Mouse (Mus musculus): ENCODE data around the gene Wfdc2.
"Not testable (repeated sequence)": the region's sequence is repeated elsewhere in the genome, so short reads cannot be mapped to it uniquely, and the experiment has no call there.

The Wfdc2 gene

DNA sequence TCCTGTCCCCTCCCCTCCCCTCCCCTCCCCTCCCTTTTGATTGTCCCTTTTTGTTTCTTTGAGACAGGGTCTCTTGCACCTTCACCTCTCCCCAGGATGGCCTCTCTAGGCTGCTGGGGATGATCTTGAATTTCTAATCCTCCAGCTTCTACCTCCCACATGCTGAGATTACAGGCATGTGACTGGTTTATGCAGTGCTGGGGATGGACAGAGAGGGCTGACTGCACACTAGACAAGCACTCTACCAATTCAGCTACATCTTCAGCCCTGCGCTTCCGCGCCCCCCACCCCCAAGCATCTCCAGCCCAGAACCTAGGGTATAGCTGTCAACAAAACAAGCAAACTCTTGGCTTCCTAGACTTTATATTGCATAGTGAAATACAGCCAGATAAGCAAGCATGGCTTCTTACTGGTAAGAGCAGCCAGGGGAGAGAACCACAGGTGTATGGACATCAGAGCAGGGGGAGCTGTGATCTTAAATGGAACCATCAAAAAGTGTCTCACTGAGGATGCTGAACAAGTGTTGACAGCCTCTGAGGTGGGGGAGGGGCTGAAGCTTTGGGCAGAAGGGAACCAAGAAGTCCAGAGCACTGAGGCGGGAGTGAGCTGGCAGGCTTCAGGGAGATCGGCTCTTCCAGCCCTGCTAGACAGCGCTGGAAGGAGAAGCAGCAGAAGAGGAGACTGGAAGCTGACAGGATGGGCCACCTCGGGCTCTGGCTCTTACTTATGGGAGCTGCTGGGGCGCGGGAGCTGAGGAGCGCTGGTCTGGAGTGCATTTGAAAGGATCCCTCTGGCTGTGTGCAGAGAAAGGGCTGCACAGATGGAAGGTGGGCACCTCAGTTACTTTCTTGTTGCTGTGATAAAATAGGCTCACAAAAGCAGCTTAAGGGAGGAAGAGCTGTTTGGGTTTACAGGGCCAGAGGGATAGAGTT lies 12.0 kb upstream of the Wfdc2 start:
- no peak for DNase-seq

- no peak for DNase-seq
Measured at GRCm38 (mm10) chr2:164550895-164551269, 11.3 kb upstream of the Wfdc2 start.

DNA sequence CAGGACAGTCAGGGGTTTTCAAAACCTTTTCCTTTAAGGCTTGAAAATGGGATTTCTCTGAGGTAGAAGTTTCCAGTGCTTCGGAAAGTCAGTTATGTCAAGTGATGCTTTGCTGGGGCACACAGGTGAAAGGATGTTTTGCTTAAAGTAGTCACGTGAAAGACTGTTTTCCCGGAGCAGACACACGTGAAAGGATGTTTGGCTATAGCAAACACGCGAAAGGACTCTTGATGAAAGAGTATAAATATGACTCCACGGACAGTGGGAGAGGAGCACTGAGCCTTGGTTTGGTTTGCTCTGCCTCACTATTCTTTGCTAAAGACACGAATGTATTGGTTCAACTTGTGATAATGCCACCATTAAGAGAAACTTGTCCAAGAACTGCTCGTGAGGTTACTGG lies 10.7 kb upstream of the Wfdc2 start:
- DNase-seq = no peak

DNA sequence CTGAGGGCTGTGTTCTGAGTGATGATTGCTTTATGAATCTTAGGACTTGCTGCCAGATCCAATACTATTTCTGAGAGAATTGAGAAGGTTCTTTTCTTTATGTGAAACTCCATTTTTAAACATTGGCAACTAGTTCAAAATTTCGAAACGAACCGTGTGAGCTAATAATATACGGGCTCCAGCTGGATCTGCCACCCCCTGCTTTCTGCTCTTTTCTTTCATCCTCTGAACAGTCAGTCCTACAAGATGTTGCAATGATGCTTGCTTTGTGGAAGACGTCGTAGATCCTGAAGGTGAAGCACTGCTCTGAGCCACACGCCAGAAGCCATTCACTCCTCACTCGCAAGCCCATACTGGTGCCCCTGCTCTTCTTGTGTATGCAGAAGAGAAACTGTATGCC lies 3.8 kb upstream of the Wfdc2 start:
- no peak for DNase-seq

GRCm38 (mm10) chr2:164558991-164559645 lies 3.1 kb upstream of the Wfdc2 start:
- DNase-seq = no peak

DNA sequence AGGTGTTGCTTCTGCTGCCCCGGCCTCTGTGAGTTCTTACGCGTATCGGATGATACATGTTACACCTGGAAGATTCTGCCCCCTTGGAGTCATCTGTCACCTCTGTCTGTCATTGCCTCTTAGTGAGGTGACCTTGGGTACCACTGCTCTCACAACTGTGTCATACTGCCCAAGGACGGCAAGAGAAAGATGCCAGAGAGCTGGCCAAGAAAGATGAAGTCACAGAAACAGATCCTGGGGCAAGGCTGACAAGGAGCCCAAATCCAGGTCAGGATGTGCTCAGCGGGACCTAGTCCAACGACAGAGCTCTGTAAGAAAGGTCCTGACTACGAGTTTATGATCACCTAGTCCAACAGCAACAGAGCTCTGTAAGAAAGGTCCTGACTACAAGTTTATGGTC lies 2.1 kb upstream of the Wfdc2 start:
- DNase-seq = no peak

DNA sequence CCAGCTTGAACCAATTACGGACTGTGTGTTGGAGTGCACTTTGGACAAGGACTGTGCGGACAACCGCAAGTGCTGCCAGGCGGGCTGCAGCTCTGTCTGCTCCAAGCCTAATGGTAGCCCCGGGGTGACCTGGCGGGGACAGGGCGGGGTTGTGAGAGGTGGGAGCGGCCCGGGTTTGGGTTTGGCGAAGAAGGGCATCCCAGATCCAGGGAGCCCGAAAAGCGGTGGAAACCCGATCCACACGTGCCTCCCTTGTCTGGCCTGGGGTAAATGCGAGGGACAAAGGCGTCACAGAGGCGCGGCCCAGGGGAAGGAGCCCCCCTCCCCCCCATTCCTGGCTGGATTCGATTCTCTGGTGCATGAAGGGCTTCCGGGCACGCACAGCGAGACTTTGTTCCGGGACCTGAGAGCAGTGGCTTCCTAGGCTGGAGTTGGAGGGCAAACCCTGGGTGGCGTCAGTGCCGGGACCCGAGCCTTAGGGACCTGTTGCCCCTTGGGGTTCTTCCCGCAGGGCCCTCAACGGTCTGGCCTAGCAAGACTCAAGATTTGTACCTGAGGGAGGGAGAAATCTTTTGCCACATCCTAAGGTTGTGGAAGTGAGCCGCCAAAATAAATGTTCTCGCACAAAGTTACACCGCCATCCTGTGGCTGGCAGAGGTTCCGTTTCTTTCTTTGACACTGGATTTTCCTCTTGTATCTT lies 1.3 kb downstream of the Wfdc2 start:
- no peak for DNase-seq

DNA sequence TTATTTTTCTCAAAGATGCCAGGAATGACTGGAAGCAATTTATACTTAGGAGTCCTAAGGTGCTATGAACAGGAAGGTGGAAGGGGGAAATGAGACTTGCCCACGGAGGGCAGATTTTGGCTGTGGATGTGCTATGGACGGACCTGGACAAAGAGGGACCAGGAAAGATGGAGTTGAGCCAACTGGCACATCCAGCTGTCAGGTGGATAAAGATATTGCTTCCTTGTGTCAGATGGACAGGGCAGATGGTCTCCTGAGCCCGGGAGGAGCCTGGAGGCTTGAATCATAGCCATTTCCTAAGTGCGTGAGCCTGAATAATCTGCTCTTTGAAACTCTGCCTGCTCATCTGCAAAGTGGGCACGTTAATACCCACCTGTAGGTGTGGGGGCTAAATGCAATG lies 2.1 kb downstream of the Wfdc2 start:
- no peak for DNase-seq

GRCm38 (mm10) chr2:164566997-164567396 lies 4.8 kb downstream of the Wfdc2 start:
- no peak for DNase-seq

DNA sequence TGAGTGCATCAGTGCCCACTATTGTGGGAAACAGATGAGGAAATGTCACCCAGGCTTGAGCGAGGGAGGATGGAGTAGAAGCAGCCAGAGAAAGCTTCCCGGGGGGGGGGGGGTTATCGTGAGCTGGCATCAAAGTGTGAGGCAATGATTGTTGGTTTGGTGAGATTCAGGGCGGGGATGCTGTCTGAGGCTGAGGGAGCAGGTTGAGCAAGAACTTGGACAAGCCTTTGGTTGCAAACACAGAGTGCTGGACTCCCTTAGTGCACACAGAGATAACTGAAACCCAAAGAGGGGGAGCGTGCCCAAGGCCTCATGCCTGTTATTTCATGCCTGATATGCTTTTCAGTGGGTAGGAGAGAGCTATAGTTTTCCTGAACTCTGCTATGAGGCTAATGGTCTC lies 5.2 kb downstream of the Wfdc2 start:
- no peak for DNase-seq

GRCm38 (mm10) chr2:164573359-164573758 lies 11.1 kb downstream of the Wfdc2 start, which contains the start of gene Spint3:
TSS of gene Spint3 (minus strand) at chr2:164573459.
- not testable (repeated sequence) for DNase-seq

- peak; percentile 95 for DNase-seq
Measured at GRCm38 (mm10) chr2:164585025-164585725, 23.0 kb downstream of the Wfdc2 start, which contains the start of gene Wfdc6a. TSS of gene Wfdc6a (minus strand) at chr2:164585447.

GRCm38 (mm10) chr2:164592014-164592413 lies 29.8 kb downstream of the Wfdc2 start:
- no peak for DNase-seq

- DNase-seq = no peak
Measured at GRCm38 (mm10) chr2:164593494-164593893, 31.3 kb downstream of the Wfdc2 start, which contains the start of gene Eppin. TSS of gene Eppin (minus strand) at chr2:164593594.

DNA sequence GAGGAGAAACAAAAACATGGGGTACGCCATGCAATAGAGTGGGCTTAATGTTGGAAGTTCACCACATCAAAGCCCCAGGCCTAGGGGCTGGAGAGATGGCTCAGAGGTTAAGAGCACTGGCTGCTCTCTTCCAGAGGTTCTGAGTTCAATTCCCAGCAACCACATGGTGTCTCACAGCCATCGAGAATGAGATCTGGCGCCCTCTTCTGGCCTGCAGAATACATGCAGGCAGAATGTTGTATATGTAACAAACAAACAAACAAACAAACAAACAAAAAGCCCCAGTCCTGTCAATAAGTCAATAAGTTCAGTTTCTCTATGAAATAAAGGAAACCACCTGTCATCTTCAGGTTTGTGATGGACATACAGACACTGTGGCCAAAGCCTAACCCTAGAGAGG lies 38.0 kb downstream of the Wfdc2 start:
- no peak for DNase-seq

GRCm38 (mm10) chr2:164603482-164603881 lies 41.3 kb downstream of the Wfdc2 start:
- DNase-seq = no peak

DNA sequence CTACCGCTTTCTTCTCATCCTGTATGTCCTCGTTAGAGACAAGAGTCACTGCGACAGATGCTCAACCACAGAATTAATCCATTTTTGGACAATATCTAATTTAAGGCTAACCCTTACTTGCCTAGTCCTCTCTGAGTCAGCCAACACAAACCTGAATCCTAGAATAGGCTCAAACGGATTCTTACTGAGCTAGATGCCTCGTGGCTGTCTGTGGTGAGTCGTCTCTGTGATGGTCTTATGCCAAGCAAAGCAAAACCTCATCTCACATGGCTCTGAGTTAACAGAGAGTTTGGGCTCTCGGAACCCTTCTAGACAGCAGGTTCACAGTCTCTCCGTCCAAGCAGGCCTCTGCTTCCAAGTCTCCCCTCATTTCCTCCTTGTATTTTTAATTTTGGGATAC lies 42.2 kb downstream of the Wfdc2 start:
- DNase-seq = no peak

DNA sequence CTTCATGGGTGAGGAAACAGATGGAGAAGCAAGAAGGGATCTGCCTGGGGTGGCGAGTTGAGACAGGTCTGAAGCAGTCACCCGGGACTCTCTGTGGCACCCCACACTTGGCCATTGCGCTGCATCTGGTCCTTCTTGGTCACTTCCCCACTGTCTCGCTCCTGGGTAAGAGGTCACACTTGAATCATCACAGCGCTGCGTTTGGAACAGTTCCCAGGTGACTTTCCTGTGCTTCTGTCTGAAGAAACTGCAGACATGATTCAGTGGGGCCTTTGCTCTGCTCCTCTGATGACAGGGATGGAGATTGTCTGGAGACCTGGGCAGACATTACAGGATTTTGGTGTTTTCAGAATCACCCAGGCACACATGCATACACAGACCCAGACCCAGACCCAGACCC lies 46.6 kb downstream of the Wfdc2 start:
- peak; percentile 68 for DNase-seq

GRCm38 (mm10) chr2:164613471-164613870 lies 51.3 kb downstream of the Wfdc2 start, which contains the start of the genes Wfdc6b and Wfdc8:
TSS of gene Wfdc6b (plus strand) at chr2:164613522.
TSS of gene Wfdc8 (minus strand) at chr2:164613626.
- peak; percentile 97 for DNase-seq

DNA sequence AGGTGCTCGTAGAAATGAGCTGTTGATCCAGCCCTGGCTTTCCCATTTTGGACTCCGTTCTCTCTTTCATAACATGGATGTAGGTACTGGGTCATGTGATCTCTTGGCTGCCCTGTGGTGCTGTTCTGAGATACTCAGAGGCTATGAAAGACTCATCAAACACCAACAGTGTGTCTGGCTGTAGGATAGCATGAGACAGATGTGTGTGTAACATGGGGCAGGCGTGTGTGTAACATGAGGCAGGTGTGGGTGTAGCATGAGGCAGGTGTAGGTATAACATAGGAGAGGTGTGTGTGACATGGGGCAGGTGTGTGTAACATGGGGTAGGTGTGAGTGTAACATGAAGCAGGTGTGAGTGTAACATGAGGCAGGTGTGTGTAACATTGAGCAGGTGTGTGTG lies 53.2 kb downstream of the Wfdc2 start:
- DNase-seq = peak; percentile 73
